Mouse (Mus musculus) myocyte (in vitro differentiated cells): ENCODE data around the gene Olfr986.

Source experiments
- CEBPB ChIP-seq: IDR thresholded peaks from 2 replicates; pipeline ENCODE4 v1.6.1; 2011; ENCODE audit warnings: mild to moderate bottlenecking, moderate library complexity; ENCODE audit not compliant: poor library complexity, insufficient read depth, severe bottlenecking
- E2F4 ChIP-seq: IDR thresholded peaks from one replicate; pipeline ENCODE4 v1.6.1; 2011; ENCODE audit warnings: mild to moderate bottlenecking, control low read depth, moderate library complexity; ENCODE audit not compliant: insufficient read depth
- MAX ChIP-seq: IDR thresholded peaks from one replicate; pipeline ENCODE4 v1.6.1; 2011; ENCODE audit warnings: low read depth, mild to moderate bottlenecking, control low read depth
- MYOD1 ChIP-seq, 3 experiments: IDR thresholded peaks; one replicate each; pipeline ENCODE4 v1.6.1; 2011; ENCODE audit warnings: control low read depth in 2 of 3, low read depth in 2 of 3, mild to moderate bottlenecking in 2 of 3, moderate library complexity in 1 of 3; ENCODE audit not compliant: insufficient read length in 2 of 3, control insufficient read depth in 1 of 3
- MYOG ChIP-seq, 3 experiments: IDR thresholded peaks; one replicate each; pipeline ENCODE4 v1.6.1; 2011; ENCODE audit warnings: control low read depth in 2 of 3, low read depth in 2 of 3, mild to moderate bottlenecking in 2 of 3; ENCODE audit not compliant: insufficient read length in 2 of 3, control insufficient read depth in 1 of 3, insufficient read depth in 1 of 3
- POLR2A ChIP-seq: IDR thresholded peaks from one replicate; pipeline ENCODE4 v1.6.1; 2011; ENCODE audit warnings: low read depth, mild to moderate bottlenecking, control low read depth, moderate library complexity; ENCODE audit not compliant: insufficient read length
- POLR2AphosphoS2 ChIP-seq: IDR thresholded peaks from one replicate; pipeline ENCODE4 v1.6.1; 2011; ENCODE audit warnings: low read depth, control low read depth; ENCODE audit not compliant: insufficient read length
- REST ChIP-seq: IDR thresholded peaks from one replicate; pipeline ENCODE4 v1.6.1; 2011; ENCODE audit warnings: mild to moderate bottlenecking, control low read depth, moderate library complexity; ENCODE audit not compliant: insufficient read depth, insufficient read length
- SRF ChIP-seq: IDR thresholded peaks from one replicate; pipeline ENCODE4 v1.6.1; 2011; ENCODE audit warnings: low read depth; ENCODE audit not compliant: control insufficient read depth, insufficient read length
- TCF12 ChIP-seq: IDR thresholded peaks from one replicate; pipeline ENCODE4 v1.6.1; 2011; ENCODE audit warnings: mild to moderate bottlenecking, control low read depth; ENCODE audit not compliant: poor library complexity, insufficient read depth, severe bottlenecking
- TCF3 ChIP-seq: IDR thresholded peaks from one replicate; pipeline ENCODE4 v1.6.1; 2011; ENCODE audit warnings: low read depth, control low read depth; ENCODE audit not compliant: insufficient read length
- USF1 ChIP-seq: IDR thresholded peaks from one replicate; pipeline ENCODE4 v1.6.1; 2011; ENCODE audit warnings: low read depth, mild to moderate bottlenecking, control low read depth, moderate library complexity

DNA sequence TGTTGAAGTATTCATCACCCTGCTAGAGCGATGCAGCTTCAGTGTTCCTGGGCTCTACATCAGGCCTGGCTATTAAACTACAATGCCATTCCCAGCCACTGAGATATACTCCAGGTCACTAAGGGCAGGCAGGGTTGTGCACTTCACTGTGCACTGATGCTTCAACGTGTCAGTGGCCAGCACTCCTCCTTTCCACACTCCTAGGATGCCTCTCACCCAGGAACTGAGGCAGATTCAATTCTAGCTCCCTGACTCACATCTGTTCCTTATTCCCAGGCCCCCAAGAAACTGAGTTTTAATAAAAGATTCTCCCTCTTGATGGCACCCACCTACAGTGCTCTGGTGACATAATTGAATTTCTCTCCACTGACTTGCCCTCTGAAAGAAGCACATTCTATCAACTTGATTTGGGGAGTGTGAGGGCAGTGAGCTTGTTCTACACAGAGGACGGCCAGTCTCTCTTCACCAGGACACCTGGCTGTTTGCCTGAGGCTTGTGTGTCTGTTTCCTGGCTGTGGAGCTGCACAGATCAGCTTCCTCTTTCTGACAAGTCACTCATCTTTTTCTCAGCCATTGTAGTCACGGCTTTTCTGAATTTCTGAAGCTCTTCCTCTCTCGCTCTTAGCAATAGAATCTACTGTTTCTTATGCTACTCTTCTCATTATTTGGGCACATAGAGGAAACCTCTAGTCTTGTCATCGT lies 43.6 kb upstream of the Olfr986 start:
- TF ChIP-seq MYOG (IDR thresholded peaks at IDR 0.05; ENCODE audit: control insufficient read depth in 1 of 3, insufficient read depth in 1 of 3, insufficient read length in 2 of 3, low read depth in 2 of 3): no peak
- no peak for TF ChIP-seq POLR2A
- TF ChIP-seq MYOD1 (IDR thresholded peaks at IDR 0.05; ENCODE audit: control insufficient read depth in 1 of 3, insufficient read length in 2 of 3, low read depth in 2 of 3): no peak
- no peak for TF ChIP-seq POLR2AphosphoS2
- no peak for TF ChIP-seq E2F4
- TF ChIP-seq TCF3: no peak
- no peak for TF ChIP-seq REST
- TF ChIP-seq USF1: no peak
- TF ChIP-seq CEBPB: no peak
- no peak for TF ChIP-seq TCF12
- TF ChIP-seq MAX: no peak
- TF ChIP-seq SRF: no peak
